Mouse (Mus musculus) monocyte, adult 5-6 weeks (primary cell): ENCODE measurements at regions not wholly inside any gene's neighbourhood (a gene's known extent, or its start where the extent isn't known, plus 50 kb on each side); places are given as distances from the start of the nearest gene placed in this dataset.

Experiments used
- ATAC-seq: fragments of 153-309, 156-312 bp; replicated peaks from 2 replicates; pipeline ENCODE4 v1.8.0; 2017; ENCODE audit warnings: mild to moderate bottlenecking; ENCODE audit not compliant: low TSS enrichment, insufficient number of reproducible peaks, severe bottlenecking, poor library complexity, low FRiP score

DNA sequence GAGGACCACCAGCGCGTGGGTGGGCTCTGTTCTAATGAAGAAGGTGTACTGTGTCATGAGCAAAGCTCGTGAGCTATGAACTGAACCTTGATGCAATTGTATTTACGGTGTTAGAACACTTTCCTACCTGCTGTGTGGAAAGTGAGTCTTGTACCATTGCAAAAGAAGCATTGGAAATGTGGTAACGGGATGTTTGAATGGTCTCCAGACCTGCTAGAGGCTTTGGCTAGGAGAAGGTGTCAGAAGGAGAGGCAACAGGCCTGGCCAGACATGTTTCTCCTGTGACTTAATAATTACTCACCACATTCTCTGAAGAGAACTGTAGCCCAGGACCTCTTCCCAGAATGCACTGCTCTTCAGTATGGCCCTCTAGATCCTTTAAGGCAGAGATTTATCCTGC, 51.3 kb upstream of the Slc45a1 start:
- ATAC-seq = no peak
